Mouse (Mus musculus) c-Kit-positive CD71-positive TER-119-positive erythroid progenitor cells, embryonic 14.5 days (primary cell): ENCODE results near the gene Kirrel.
A peak's percentile ranks its signal among the peaks of the same experiment; 100 is the strongest.
"Not testable (repeated sequence)": the region's sequence is repeated elsewhere in the genome, so short reads cannot be mapped to it uniquely, and the experiment has no call there.

Experiments
- DNase-seq: peaks from one replicate; pipeline ENCODE4 v3.0.0-alpha.2; 2013; ENCODE audit warnings: low spot score

The Kirrel gene

GRCm38 (mm10) chr3:87134951-87135350, 39.6 kb downstream of the Kirrel start:
- DNase-seq, result no peak

- DNase-seq, result no peak
Measured at GRCm38 (mm10) chr3:87131694-87132347, 42.7 kb downstream of the Kirrel start.

- DNase-seq, result no peak
Measured at GRCm38 (mm10) chr3:87130933-87131332, 43.6 kb downstream of the Kirrel start.

GRCm38 (mm10) chr3:87123795-87124194, 50.8 kb downstream of the Kirrel start:
- DNase-seq, result no peak

- no peak for DNase-seq
Measured at GRCm38 (mm10) chr3:87118214-87118613, 56.3 kb downstream of the Kirrel start.

- DNase-seq, result no peak
Measured at GRCm38 (mm10) chr3:87117632-87118031, 56.9 kb downstream of the Kirrel start.

GRCm38 (mm10) chr3:87115726-87116540, 58.6 kb downstream of the Kirrel start:
- DNase-seq, result no peak

- DNase-seq, result no peak
Measured at GRCm38 (mm10) chr3:87115271-87115670, 59.3 kb downstream of the Kirrel start.

- no peak for DNase-seq
Measured at GRCm38 (mm10) chr3:87114801-87115200, 59.7 kb downstream of the Kirrel start.

- not testable (repeated sequence) for DNase-seq
Measured at GRCm38 (mm10) chr3:87113881-87114280, 60.7 kb downstream of the Kirrel start.

GRCm38 (mm10) chr3:87112264-87112663, 62.3 kb downstream of the Kirrel start:
- DNase-seq, result no peak

GRCm38 (mm10) chr3:87104856-87105255, 69.7 kb downstream of the Kirrel start:
- no peak for DNase-seq

- DNase-seq, result no peak
Measured at GRCm38 (mm10) chr3:87102346-87102745, 72.2 kb downstream of the Kirrel start.

- DNase-seq, result no peak
Measured at GRCm38 (mm10) chr3:87100911-87101310, 73.6 kb downstream of the Kirrel start.

- DNase-seq, result no peak
Measured at GRCm38 (mm10) chr3:87097969-87098946, 76.3 kb downstream of the Kirrel start.

- no peak for DNase-seq
Measured at GRCm38 (mm10) chr3:87097205-87097604, 77.3 kb downstream of the Kirrel start.

- no peak for DNase-seq
Measured at GRCm38 (mm10) chr3:87093718-87094117, 80.8 kb downstream of the Kirrel start.

- DNase-seq, result peak; percentile 50
Measured at GRCm38 (mm10) chr3:87089694-87090565, 84.6 kb downstream of the Kirrel start.

- DNase-seq, result no peak
Measured at GRCm38 (mm10) chr3:87087146-87087545, 87.4 kb downstream of the Kirrel start.

GRCm38 (mm10) chr3:87082235-87082634, 92.3 kb downstream of the Kirrel start:
- DNase-seq, result peak; percentile 28

GRCm38 (mm10) chr3:87079751-87080150, 94.8 kb downstream of the Kirrel start:
- DNase-seq, result no peak
